Mouse (Mus musculus): ENCODE data around the gene Cyp2c69. TPM values are rescaled to one million over a fixed set of nuclear protein-coding genes. Genes with fewer than 3 reads are reported as not detected.

Gene Cyp2c69
- polyA plus RNA-seq, 1 experiment, result not detected

Other genes with a start within 250 kb of the Cyp2c69 start
- not detected in 2 replicates for gene Cyp2c67, start 237.7 kb downstream of the Cyp2c69 start, polyA plus RNA-seq (2012; rRNA removed)
- not detected in 2 replicates for gene Cyp2c68, start 145.7 kb downstream of the Cyp2c69 start, polyA plus RNA-seq (2012; rRNA removed)
- gene Cyp2c40, start 74.0 kb downstream of the Cyp2c69 start, polyA plus RNA-seq (2012; rRNA removed), result not detected in 2 replicates
- gene Cyp2c37, start 105.6 kb upstream of the Cyp2c69 start, polyA plus RNA-seq (2012; rRNA removed), result not detected in 2 replicates
- gene Cyp2c54, start 187.0 kb upstream of the Cyp2c69 start, polyA plus RNA-seq (2012; rRNA removed), result not detected in 2 replicates
- gene Cyp2c50, start 202.9 kb upstream of the Cyp2c69 start, polyA plus RNA-seq (2012; rRNA removed), result not detected in 2 replicates

All from cerebellum, adult 2 months (tissue).